Mouse (Mus musculus) liver, embryonic 13.5 days (tissue): ENCODE measurements at regions not wholly inside any gene's neighbourhood (a gene's known extent, or its start where the extent isn't known, plus 50 kb on each side); places are given as distances from the start of the nearest gene placed in this dataset.

ENCODE experiments used
- ATAC-seq: fragments of 200-750 bp; cut with Nextera tagmentation; 2 replicates; pipeline ENCODE4 v1.8.0; 2017; ENCODE audit warnings: low read depth, mild to moderate bottlenecking, moderate number of reproducible peaks, moderate library complexity
- DNase-seq: peaks from one replicate; pipeline ENCODE4 v3.0.0; 2022
- H3K27ac ChIP-seq: fragments of 300-500 bp; sonication (generic); 2 replicates; pipeline ENCODE4 v1.5.1; 2015; ENCODE audit warnings: moderate library complexity, mild to moderate bottlenecking, inconsistent platforms
- H3K27me3 ChIP-seq: fragments of 300-500 bp; sonication (generic); 2 replicates; pipeline ENCODE4 v1.6.1; 2015; ENCODE audit warnings: mild to moderate bottlenecking, inconsistent platforms
- H3K36me3 ChIP-seq: fragments of 300-500 bp; sonication (generic); 2 replicates; pipeline ENCODE4 v1.6.1; 2015; ENCODE audit warnings: mild to moderate bottlenecking, inconsistent platforms
- H3K4me1 ChIP-seq: fragments of 300-500 bp; sonication (generic); replicated peaks from 2 replicates; pipeline ENCODE4 v1.6.1; 2015; ENCODE audit warnings: inconsistent platforms
- H3K4me2 ChIP-seq: fragments of 300-500 bp; sonication (generic); 2 replicates; pipeline ENCODE4 v1.6.1; 2015; ENCODE audit warnings: inconsistent platforms, mild to moderate bottlenecking, moderate library complexity
- H3K4me3 ChIP-seq: fragments of 300-500 bp; sonication (generic); replicated peaks from 2 replicates; pipeline ENCODE4 v1.5.1; 2015; ENCODE audit warnings: mild to moderate bottlenecking, inconsistent platforms
- H3K9ac ChIP-seq: fragments of 300-500 bp; sonication (generic); 2 replicates; pipeline ENCODE4 v1.6.1; 2015; ENCODE audit warnings: mild to moderate bottlenecking, inconsistent platforms
- H3K9me3 ChIP-seq: fragments of 300-500 bp; sonication (generic); replicated peaks from 2 replicates; pipeline ENCODE4 v1.6.1; 2016; ENCODE audit warnings: inconsistent platforms
- WGBS: fragments of 180-500 bp; shearing (Covaris S2); methylation state at CpG from one replicate; pipeline ENCODE4 v1.1.7; 2015; ENCODE audit not compliant: insufficient replicate concordance; 5-methylcytosine and 5-hydroxymethylcytosine counted together

DNA sequence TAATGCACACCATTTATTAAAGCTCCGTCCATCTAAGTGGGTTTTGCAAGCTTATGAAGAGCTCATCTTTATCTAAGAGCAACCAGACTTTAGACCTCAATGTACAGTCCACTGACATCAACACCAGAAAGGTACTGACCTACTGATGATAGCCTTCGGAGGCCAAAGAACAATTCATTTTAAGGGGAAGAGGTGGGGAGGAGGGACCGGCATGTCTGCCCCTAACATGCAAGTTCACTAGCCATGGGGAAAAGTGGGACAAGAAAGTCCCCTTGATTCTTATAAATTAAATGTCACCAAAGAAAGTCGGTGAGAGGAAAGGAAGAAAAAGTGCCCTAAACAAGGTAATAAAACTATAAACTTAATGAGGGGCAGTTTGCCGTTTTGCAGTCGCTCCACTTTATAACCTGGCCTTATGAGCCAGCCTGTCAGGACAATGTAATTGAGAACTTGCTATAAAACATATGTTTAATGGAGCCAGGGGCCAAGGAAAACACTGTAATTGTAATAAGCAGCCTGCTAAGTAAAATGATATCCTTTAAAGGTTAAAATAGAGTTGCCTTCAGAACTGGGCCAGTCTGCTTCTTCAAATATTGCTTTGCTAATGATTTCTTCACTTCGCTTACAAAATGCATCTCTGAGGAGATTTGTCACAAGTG lies 241.7 kb upstream of the Rsrc1 start:
- ATAC-seq = no peak
- Histone ChIP-seq H3K4me2 (no peak overlapping the region), H3K4me1 (no peaks in the 10 kb centered on the region), H3K9ac (no peak overlapping the region), H3K27me3 (no peaks in the 10 kb centered on the region), H3K4me3 (no peak overlapping the region), H3K36me3 (no peaks in the 10 kb centered on the region), H3K27ac (no peak overlapping the region), H3K9me3 (no peaks in the 10 kb centered on the region)
- WGBS = 58% methylated on average over 7 of the region's 7 CpGs
- DNase-seq = no peak

DNA sequence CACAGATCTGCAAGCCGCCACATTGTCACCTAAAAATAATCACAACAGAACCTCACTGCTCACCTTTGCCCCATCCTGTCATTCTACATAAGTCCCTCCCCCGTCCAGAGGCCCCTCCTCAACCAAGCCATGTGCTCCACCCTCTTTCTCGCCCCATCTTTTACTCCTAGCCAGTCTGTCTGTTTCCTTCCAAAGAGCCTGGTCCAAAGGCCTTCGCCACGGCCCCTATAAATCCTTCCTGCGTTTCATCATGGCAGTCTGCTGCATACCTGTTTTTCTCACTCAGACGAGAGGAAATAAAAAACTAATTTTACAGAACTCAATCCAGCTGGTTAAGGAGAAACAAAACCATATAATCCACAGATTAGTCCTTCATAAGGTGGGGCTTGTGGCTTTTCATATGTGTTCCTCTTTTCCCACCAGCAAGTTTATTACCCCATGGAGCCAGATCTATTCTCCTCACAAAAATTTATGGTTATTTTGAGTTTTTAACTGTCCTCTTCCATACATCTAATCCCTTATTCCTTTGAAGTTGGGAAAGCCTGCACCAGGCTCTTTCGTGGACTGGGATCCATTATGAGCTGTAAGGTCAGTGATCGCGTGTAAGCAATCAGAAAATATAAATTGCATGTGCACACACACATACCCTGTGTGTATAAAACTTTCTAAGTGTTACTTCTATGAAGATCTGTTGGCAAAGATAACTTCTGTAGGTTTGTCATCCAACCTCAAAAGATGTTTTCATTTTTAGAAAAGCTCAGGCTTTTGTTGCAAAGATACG lies 236.9 kb upstream of the Rsrc1 start:
- Histone ChIP-seq H3K36me3 (no peaks in the 10 kb centered on the region), H3K9me3 (no peaks in the 10 kb centered on the region), H3K27ac (no peak overlapping the region), H3K27me3 (no peaks in the 10 kb centered on the region), H3K4me1 (no peaks in the 10 kb centered on the region), H3K4me3 (no peak overlapping the region), H3K4me2 (no peak overlapping the region), H3K9ac (no peak overlapping the region)
- ATAC-seq (no peak), DNase-seq (no peak)
- 69% methylated on average over 11 of the region's 11 CpGs for WGBS

DNA sequence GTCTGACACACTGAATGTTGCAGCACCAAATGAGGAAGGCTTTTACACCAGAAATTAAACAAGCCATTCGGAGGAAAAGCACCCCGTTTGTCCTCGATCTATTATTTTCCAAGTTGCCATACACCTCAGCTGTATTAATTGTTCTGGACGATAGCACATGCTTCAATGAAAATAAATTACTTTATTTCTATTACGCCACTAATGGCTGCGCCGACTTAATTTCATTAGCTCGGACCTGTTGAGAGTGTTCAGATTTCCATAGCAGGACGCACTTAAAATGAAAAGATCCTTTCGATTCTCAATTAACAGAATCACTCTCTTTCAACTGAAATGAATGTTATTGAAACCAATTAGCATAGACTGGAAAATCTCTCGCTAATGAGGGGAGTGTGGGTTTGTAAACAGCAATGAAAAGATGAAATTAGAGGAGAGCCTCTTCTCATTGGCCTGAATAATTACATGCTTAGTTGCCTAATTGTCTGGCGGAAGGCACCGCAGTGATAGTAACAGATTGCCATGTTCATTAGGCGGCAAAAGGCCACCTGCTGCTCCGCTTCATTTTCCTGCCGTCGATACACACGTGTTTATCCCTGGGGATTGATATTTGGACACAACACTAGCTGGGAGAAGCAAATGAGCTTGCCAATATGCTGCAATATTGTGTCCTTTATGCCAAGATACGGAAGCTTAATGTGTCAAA lies 234.7 kb upstream of the Rsrc1 start:
- DNase-seq = no peak

DNA sequence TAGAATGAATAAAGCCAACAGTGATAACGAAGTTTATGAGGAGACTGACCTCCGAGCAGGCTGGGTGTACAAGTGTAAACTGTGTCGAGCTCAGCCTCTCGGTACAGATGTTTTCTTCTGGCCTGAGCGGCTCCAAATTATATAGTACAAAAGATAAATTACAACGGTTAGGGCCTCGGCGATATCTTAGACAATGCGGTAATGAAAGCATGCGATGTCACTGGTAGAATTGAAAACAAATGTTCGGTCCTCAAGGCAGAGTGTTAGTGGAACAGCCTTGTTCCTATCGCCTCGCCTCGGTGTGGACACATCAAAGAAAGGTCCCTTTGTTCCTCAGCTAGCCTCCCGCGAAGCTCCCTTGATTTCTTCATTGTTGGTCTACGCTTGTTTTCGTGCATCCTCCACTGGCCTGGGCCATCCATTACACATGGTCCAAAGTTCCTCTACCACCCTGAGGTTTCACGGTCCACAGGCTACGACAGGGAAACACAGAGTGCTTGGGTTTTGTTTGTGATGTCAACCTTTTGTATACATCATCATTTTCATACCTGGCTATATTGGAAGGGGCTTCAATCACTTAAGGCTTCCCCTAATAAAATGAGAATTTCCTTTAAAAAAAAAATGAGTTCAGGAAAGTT lies 234.0 kb upstream of the Rsrc1 start:
- DNase-seq = no peak
- WGBS = 80% methylated on average over 20 of the region's 20 CpGs
- ATAC-seq = no peak

More for the DNA sequence above, 234.7 kb upstream of the Rsrc1 start:
- 78% methylated on average over 19 of the region's 19 CpGs for WGBS
- Histone ChIP-seq H3K27ac (no peak overlapping the region), H3K4me1 (no peaks in the 10 kb centered on the region), H3K4me3 (no peak overlapping the region), H3K4me2 (no peak overlapping the region), H3K36me3 (no peaks in the 10 kb centered on the region), H3K9me3 (no peaks in the 10 kb centered on the region), H3K9ac (no peak overlapping the region), H3K27me3 (no peaks in the 10 kb centered on the region)
- no peak for ATAC-seq

DNA sequence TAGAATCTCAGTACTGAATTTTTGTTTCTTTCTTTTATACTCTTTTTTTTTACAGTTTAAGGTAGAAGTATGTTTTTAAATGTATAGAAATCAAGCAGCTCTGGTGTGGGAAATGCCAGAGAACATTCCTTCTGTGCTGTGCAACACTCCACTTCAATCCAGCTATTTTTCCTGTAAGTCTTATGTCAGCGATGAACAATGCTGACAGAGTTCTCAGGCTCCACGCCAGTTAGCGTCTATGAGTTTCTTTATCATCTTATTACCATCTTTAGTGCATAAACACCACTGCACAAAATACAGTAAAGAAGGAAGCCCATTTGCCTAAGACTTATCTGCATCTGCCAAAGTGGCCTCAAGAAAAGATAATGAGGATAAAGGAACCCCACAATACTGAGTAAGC lies 223.0 kb upstream of the Rsrc1 start:
- H3K4me3 ChIP-seq = no peak overlapping the region
- 64% methylated on average over 3 of the region's 3 CpGs for WGBS

More for the DNA sequence above, 234.0 kb upstream of the Rsrc1 start:
- Histone ChIP-seq H3K27me3 (no peaks in the 10 kb centered on the region), H3K4me2 (no peak overlapping the region), H3K27ac (no peak overlapping the region), H3K9me3 (no peaks in the 10 kb centered on the region), H3K9ac (no peak overlapping the region), H3K36me3 (no peaks in the 10 kb centered on the region), H3K4me3 (no peak overlapping the region), H3K4me1 (no peaks in the 10 kb centered on the region)

DNA sequence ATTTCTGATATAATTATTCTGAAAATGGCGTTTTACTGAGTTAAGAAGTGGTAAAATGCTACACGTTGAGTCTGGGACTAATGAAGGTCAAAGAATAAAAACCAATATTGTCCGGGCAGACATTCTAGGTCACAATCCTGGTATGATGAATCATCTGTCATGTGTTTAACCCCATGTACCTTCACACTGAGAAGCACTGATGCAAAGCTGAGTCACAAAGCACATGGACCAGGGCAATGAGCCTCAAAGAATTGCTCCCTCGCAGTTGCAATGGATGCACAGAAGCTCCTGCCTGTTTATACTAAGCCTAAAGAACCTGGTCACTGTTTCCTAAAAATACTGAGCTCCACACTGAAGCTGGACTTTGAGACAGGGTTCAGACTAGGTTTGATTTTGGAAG lies 221.3 kb upstream of the Rsrc1 start:
- DNase-seq (no peak), ATAC-seq (no peak)
- Histone ChIP-seq H3K27me3 (no peaks in the 10 kb centered on the region), H3K9ac (no peak overlapping the region), H3K9me3 (no peaks in the 10 kb centered on the region), H3K4me2 (no peak overlapping the region), H3K4me3 (no peak overlapping the region), H3K27ac (no peak overlapping the region), H3K36me3 (no peaks in the 10 kb centered on the region), H3K4me1 (no peaks in the 10 kb centered on the region)
- 71% methylated on average over 4 of the region's 4 CpGs for WGBS

More for the DNA sequence above, 223.0 kb upstream of the Rsrc1 start:
- Histone ChIP-seq H3K9me3 (no peaks in the 10 kb centered on the region), H3K36me3 (no peaks in the 10 kb centered on the region), H3K9ac (no peak overlapping the region), H3K27me3 (no peaks in the 10 kb centered on the region), H3K4me1 (no peaks in the 10 kb centered on the region), H3K27ac (no peak overlapping the region), H3K4me2 (no peak overlapping the region)
- ATAC-seq (no peak), DNase-seq (no peak)

DNA sequence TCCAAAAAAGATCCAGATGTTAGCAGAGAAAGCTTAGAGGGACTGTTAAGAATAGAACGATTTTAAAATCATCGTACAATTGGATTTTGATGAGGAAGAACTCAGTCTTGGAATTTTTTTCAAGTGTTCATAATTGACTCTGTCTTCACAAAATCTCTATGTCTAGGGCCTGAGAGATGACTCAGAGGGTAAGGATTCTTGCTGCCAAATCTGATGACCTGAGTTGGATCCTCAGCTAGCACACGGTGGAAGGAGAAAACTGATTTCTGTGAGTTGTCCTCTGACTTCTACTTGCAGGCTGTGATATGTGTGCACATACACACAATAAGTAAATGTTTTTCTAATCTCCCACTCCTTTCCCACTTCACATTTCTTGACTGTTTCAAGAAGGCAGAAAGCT lies 218.7 kb upstream of the Rsrc1 start:
- H3K4me3 ChIP-seq = no peak overlapping the region
- ATAC-seq = no peak
- H3K27me3 ChIP-seq = no peaks in the 10 kb centered on the region
- H3K27ac ChIP-seq = no peak overlapping the region
- H3K9ac ChIP-seq = no peak overlapping the region
- H3K36me3 ChIP-seq = no peaks in the 10 kb centered on the region
- 77% methylated on average over 3 of the region's 3 CpGs for WGBS
- H3K9me3 ChIP-seq = no peaks in the 10 kb centered on the region
- H3K4me1 ChIP-seq = no peaks in the 10 kb centered on the region
- H3K4me2 ChIP-seq = no peak overlapping the region
- DNase-seq = no peak

DNA sequence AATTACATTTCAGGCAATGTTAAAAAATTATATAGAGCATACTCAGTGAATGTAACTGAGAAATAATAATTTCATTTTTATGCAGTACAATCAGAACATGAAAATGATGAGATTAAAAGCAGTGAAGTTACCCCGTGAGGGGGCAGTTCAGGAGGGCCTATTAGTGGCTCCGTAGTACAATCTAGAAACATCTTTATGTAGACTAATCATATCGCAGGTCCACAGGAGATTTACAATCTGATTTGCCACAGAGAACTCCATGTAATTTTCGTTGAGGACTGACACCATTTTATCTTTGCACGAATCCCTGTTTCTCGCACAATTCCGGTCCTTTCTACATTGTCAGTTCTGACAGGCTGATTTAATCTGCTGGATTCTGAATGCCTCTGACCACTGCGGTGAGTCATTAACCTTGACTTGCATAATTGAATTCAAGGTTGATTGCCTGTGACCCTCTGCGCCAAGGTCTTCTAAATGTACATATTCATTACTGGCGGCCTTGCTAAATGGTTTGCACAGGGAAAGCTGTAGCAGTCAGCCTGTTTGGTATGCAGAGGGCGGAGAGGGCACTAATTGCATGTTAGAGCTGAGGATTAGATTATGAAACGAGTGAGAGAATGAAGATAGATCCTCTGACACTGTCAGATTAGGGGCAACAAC lies 183.7 kb upstream of the Rsrc1 start:
- WGBS = 66% methylated on average over 12 of the region's 12 CpGs

DNA sequence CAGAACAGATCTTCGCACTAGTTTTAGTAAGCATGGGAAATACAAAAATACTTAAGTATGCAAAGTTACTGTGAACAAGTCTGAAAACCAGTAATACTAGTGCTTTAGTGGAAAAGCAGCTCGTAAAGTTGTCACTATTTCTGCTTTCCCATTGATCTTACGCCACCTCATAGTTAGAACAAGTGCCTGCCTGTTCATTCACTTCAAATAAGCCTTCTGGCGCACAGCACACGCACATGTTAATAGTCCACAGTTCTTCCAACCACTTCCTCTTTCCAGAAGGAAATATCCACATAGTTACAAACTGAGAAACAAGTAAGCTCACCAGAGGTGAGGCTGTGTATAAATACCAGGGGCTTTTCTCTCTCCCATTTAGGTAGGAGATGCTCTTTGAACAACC lies 182.9 kb upstream of the Rsrc1 start:
- H3K4me2 ChIP-seq = no peak overlapping the region
- 58% methylated on average over 5 of the region's 5 CpGs for WGBS
- no peak for DNase-seq
- no peak for ATAC-seq
- 0 out of 2 replicates have a peak, but pooled peaks cover 2% of the 10 kb centered on the region for H3K4me1 ChIP-seq
- no peaks in the 10 kb centered on the region for H3K27me3 ChIP-seq
- H3K9me3 ChIP-seq = no peaks in the 10 kb centered on the region
- H3K36me3 ChIP-seq = no peaks in the 10 kb centered on the region
- H3K4me3 ChIP-seq = no peak overlapping the region
- no peak overlapping the region for H3K27ac ChIP-seq
- no peak overlapping the region for H3K9ac ChIP-seq

More for the DNA sequence above, 183.7 kb upstream of the Rsrc1 start:
- H3K4me2 ChIP-seq = no peak overlapping the region
- ATAC-seq (no peak), DNase-seq (no peak)
- no peaks in the 10 kb centered on the region for H3K27me3 ChIP-seq
- H3K9ac ChIP-seq = no peak overlapping the region
- no peaks in the 10 kb centered on the region for H3K9me3 ChIP-seq
- H3K4me1 ChIP-seq = no peaks in the 10 kb centered on the region
- no peak overlapping the region for H3K27ac ChIP-seq
- no peaks in the 10 kb centered on the region for H3K36me3 ChIP-seq
- no peak overlapping the region for H3K4me3 ChIP-seq

DNA sequence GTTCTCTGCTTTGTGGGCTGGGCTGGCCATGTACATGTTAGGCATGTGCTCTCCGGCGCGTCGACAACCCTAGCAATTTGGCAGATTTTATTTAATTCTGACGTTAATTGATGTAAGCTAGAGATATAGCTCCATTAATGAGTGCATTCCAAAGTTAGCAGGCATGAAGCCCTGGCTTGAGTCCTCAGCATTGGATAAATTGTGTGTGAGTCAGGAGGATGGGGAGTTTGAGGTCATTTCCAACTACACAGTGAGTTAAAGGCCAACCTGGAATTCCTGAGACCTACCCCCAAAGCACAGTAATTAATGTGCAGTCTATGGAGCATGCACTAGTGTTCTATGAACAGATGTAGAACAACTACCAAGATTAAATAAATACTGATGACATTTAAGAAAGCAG lies 178.7 kb upstream of the Rsrc1 start:
- WGBS = 81% methylated on average over 5 of the region's 5 CpGs
- no peaks in the 10 kb centered on the region for H3K27me3 ChIP-seq
- ATAC-seq = no peak
- no peak overlapping the region for H3K9ac ChIP-seq
- no peak overlapping the region for H3K4me3 ChIP-seq
- no peaks in the 10 kb centered on the region for H3K36me3 ChIP-seq
- no peaks in the 10 kb centered on the region for H3K9me3 ChIP-seq
- no peak for DNase-seq
- no peak overlapping the region for H3K4me2 ChIP-seq
- 0 out of 2 replicates have a peak, but pooled peaks cover 2% of the 10 kb centered on the region for H3K4me1 ChIP-seq
- no peak overlapping the region for H3K27ac ChIP-seq

DNA sequence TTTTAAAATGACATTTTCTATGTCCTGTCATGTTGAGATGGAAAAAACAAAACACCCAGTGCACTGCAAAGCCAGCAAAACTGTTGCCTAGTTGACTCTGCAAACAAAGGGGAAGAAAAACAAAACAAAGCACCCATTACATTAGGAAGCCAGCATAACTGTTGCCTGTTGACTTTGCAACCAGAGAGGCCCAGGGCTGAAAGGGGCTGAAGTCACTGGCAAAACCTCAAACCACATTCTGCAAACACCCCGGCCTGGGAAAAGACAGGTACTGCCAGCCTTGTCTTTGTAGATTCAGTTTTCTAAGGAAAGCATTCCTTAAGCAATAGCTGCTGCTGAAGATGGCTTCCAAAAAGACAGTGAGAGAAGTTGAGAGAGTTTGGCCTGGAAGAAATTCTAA lies 175.0 kb upstream of the Rsrc1 start:
- DNase-seq (no peak), ATAC-seq (no peak)
- 0 out of 2 replicates have a peak, but pooled peaks cover 2% of the 10 kb centered on the region for H3K4me1 ChIP-seq
- no peaks in the 10 kb centered on the region for H3K9me3 ChIP-seq
- H3K27me3 ChIP-seq = no peaks in the 10 kb centered on the region
- no peak overlapping the region for H3K4me2 ChIP-seq
- no peak overlapping the region for H3K27ac ChIP-seq
- no peak overlapping the region for H3K4me3 ChIP-seq
- H3K36me3 ChIP-seq = no peaks in the 10 kb centered on the region
- no peak overlapping the region for H3K9ac ChIP-seq
- 5% methylated on average over 1 of the region's 1 CpGs for WGBS
